Mouse (Mus musculus): ENCODE data around the gene Akp3.

Gene Akp3

GRCm38 (mm10) chr1:87154501-87155120, 29.8 kb downstream of the Akp3 start:
- DNase-seq (ENCODE audit: low read depth), result no peak

DNA sequence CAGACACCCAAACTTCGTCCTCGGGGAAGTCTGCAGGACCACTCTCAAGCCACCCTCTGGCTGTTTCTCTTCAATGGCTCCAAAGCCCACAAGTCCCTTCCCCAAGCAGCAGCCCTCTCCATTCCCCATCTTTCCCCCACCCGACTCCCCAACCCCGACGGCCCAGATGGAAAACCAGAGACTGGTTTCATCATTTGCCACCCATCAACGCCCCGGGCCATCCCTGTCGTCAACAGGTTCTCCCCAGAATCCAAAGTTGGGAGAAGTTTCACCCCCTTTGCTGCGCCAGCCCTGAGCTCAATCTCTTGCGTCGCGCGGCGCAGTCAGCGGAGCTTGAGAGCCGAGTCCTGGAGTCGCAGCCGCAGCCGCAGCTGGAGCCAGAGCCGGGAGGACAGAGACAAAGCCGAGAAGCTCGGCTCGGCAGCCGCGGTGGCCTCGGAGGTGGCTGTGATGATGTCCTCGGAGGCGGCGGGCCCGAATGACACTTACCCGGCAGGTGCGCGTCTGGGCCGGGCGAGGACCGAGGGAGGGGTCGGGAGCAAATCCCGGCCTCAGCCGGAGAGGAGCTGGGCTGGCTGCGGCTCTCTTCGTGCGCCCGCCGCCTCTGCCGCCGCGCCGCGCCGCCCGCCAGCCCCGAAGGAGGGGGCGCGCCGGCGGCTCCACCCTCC, 30.9 kb downstream of the Akp3 start:
- no peak for DNase-seq (ENCODE audit: low read depth)

GRCm38 (mm10) chr1:87156199-87156587, 31.4 kb downstream of the Akp3 start, which contains the start of gene Ecel1:
Gene Ecel1 (minus strand): TSS chr1:87156521.
- no peak for DNase-seq (ENCODE audit: low read depth)

GRCm38 (mm10) chr1:87159396-87159795, 34.6 kb downstream of the Akp3 start:
- DNase-seq (ENCODE audit: low read depth), result no peak

- DNase-seq (ENCODE audit: low read depth), result no peak
Observed at GRCm38 (mm10) chr1:87164164-87164795, 39.5 kb downstream of the Akp3 start.

GRCm38 (mm10) chr1:87164796-87165184, 40.0 kb downstream of the Akp3 start:
- no peak for DNase-seq (ENCODE audit: low read depth)

DNA sequence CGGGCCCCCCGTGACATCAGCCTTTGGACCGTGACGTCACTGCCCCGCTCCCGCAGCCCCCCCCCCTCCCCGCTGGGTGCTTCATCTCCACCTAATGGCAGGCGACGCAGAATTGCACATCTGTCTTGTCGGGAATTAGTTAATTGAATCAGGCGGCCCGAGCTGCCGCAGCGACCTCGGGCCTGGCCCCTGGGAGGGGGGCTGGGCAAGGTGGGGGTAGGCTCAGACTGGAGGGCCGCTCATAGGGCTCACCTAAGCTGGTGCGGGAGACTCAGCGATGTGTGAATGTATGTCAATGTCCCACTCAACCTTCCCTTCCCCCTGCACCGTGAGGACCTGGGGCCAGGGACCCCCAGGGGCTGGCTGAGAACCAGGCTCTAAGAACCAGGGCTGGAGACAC, 45.7 kb downstream of the Akp3 start:
- no peak for DNase-seq (ENCODE audit: low read depth)

DNA sequence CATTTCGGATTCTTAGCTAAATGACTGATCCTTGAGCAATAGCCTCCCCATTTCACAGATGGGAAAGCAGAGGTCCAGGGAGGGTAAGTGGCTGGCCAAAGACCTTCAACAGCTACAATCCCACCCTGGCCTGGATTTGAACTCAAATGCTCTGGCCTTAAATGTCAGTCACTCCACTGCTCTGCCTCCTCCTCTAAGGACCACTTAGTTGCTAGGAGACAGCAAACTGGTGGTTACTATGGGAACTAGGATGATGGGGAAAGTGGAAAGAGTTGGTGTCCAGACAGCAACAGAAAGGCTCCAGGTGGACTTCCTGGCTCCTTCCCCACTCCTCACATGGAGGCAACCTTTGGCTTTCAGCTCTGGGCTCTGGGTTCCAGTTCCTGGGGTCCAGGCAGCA, 46.5 kb downstream of the Akp3 start:
- DNase-seq (ENCODE audit: low read depth), result no peak

GRCm38 (mm10) chr1:87172316-87172715, 47.5 kb downstream of the Akp3 start:
- no peak for DNase-seq (ENCODE audit: low read depth)

GRCm38 (mm10) chr1:87174006-87174955, 49.5 kb downstream of the Akp3 start:
- peak; percentile 47 for DNase-seq (ENCODE audit: low read depth)

DNA sequence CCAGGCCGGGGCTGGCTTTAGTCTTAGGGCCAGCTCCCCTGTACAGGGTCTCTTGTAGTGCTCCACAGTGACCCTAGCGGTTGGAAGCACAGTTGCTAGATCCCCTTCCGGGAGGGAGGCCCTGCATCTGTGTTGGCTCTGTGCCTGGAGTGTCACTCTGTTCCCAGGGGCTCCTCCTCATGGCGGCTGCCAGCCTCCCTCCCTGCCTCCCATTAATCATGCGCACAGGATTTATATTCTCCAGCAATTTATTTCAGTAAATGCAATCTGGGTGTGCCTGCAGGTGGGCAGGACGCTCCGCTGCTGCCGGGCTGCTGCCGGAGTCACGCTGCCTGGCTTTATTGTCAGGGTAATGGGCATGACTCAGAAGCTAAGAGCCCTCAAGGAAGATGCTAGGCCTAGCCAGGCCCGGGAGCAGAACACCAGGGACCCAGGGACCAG, 51.1 kb downstream of the Akp3 start:
- DNase-seq (ENCODE audit: low read depth), result no peak
